Mouse (Mus musculus) brain, embryonic 14.5 days (tissue): Measurements from ENCODE around the gene Man2a1.

ENCODE experiments used
- CTCF ChIP-seq: fragments of 200-500 bp; IDR thresholded peaks from 2 replicates; pipeline ENCODE4 v1.5.1; 2012; ENCODE audit warnings: inconsistent platforms, mild to moderate bottlenecking, moderate library complexity, borderline replicate concordance; ENCODE audit not compliant: insufficient read depth, insufficient read length; ENCODE audit errors: extremely low read depth
- POLR2A ChIP-seq: fragments of 200-500 bp; IDR thresholded peaks from 2 replicates; pipeline ENCODE4 v1.6.1; 2012; ENCODE audit warnings: mild to moderate bottlenecking, inconsistent platforms, borderline replicate concordance; ENCODE audit not compliant: poor library complexity, insufficient read depth, insufficient read length, severe bottlenecking; ENCODE audit errors: extremely low read depth

DNA sequence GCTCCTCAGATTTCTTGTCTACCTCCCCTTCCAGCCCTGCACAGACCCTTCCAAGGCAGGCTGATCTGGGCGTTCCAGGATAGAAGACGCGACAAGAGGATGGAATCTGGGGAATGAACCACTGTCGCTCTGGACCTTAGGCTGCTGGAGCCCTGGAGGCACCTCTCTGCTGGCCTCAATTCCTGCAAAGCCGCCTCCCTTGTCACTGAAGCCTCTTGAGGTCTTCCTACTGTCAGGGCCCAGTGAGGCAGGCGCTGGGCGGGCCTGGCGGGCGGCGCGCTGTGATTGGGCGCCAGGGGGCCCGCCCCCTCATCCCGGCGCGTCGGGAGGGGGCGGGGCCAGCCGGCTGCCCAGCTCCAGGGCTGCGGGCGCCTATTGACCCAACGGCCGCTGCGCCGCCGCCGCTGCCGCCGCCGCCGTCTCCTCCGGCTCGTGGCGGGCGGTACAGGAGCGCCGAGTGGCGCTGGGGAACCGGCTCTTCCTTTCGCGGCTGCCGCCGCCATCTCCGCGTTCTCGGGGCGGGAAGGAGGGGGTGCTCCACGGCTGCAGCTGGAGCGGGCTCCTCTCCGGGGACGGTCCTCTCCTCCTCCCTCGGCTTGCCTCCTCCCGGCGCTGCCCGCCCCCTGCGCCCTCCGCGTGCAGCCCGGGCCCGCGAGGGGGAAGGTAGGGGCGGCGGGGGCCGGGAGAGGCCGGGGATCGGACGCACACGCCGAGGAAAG, at the start of gene Man2a1:
- TF ChIP-seq POLR2A (peak; percentile 92), CTCF (no peak)
